Mouse (Mus musculus) midbrain, embryonic 11.5 days (tissue): ENCODE data around the gene Tle1. TPM values are rescaled to one million over a fixed set of nuclear protein-coding genes. Genes with fewer than 3 reads are reported as not detected.

ENCODE experiments used
- ATAC-seq: fragments of 200-750 bp; cut with Nextera tagmentation; 2 replicates; pipeline ENCODE4 v1.8.0; 2017; ENCODE audit warnings: moderate TSS enrichment, moderate library complexity; ENCODE audit not compliant: low FRiP score
- DNase-seq: peaks from one replicate; pipeline ENCODE4 v3.0.0; 2015; ENCODE audit warnings: low spot score; ENCODE audit errors: missing footprints
- H3K27ac ChIP-seq: fragments of 300-500 bp; sonication (generic); 2 replicates; pipeline ENCODE4 v1.5.1; 2014; ENCODE audit warnings: low read depth, low read length
- H3K27me3 ChIP-seq: fragments of 300-500 bp; sonication (generic); 2 replicates; pipeline ENCODE4 v1.6.1; 2014; ENCODE audit warnings: mild to moderate bottlenecking, low read length, moderate library complexity, mixed read lengths; ENCODE audit not compliant: control insufficient read depth, insufficient read depth
- H3K36me3 ChIP-seq: fragments of 300-500 bp; sonication (generic); 2 replicates; pipeline ENCODE4 v1.6.1; 2014; ENCODE audit warnings: mild to moderate bottlenecking, low read length, moderate library complexity, mixed read lengths; ENCODE audit not compliant: control insufficient read depth, insufficient read depth
- H3K4me1 ChIP-seq: fragments of 300-500 bp; sonication (generic); 2 replicates; pipeline ENCODE4 v1.6.1; 2014; ENCODE audit warnings: low read length; ENCODE audit not compliant: control insufficient read depth, insufficient read depth
- H3K4me2 ChIP-seq: fragments of 300-500 bp; sonication (generic); 2 replicates; pipeline ENCODE4 v1.6.1; 2014; ENCODE audit warnings: mild to moderate bottlenecking, moderate library complexity
- H3K4me3 ChIP-seq: fragments of 300-500 bp; sonication (generic); 2 replicates; pipeline ENCODE4 v1.5.1; 2014; ENCODE audit warnings: low read depth, low read length
- H3K9ac ChIP-seq: fragments of 300-500 bp; sonication (generic); 2 replicates; pipeline ENCODE4 v1.6.1; 2014; ENCODE audit warnings: low read length
- H3K9me3 ChIP-seq: fragments of 300-500 bp; sonication (generic); 2 replicates; pipeline ENCODE4 v1.6.1; 2016; ENCODE audit warnings: low read length; ENCODE audit not compliant: control insufficient read depth
- WGBS: fragments of 180-500 bp; shearing (Covaris S2); extraction: QIAGEN DNeasy Blood & Tissue Kit; methylation state at CpG from one replicate; pipeline ENCODE4 v1.1.7; 2014; 5-methylcytosine and 5-hydroxymethylcytosine counted together
- polyA plus RNA-seq: library from polyadenylated mRNA; unstranded; fragments of >200 nt; fragmentation: Nextera tagmentation; extraction: Ambion mirVana; gene quantifications from 2 replicates; pipeline ENCODE4 v1.2.1, GENCODE M21; 2014

The Tle1 gene
- polyA plus RNA-seq, result 34.6 and 40.4 TPM in 2 replicates

GRCm38 (mm10) chr4:72200559-72201409 lies at the start of gene Tle1:
Gene Tle1, minus strand, starts transcription at chr4:72200919.
- H3K27me3 ChIP-seq, result peaks cover 3% of the 10 kb centered on the region; the same call in 1 of the 2 replicates
- no peaks in the 10 kb centered on the region for H3K9me3 ChIP-seq
- WGBS, result under 1% methylated on average over 107 of the region's 107 CpGs
- peak within 1 kb of the TSS; percentile 73 for H3K4me2 ChIP-seq
- ATAC-seq, result peak; percentile 96
- H3K4me1 ChIP-seq, result peaks cover 33% of the 10 kb centered on the region
- no peaks in the 10 kb centered on the region for H3K36me3 ChIP-seq
- DNase-seq, result peak; percentile 100
- peak within 1 kb of the TSS; percentile 92 for H3K27ac ChIP-seq
- H3K9ac ChIP-seq, result peak within 1 kb of the TSS; percentile 75
- peak within 1 kb of the TSS; percentile 95 for H3K4me3 ChIP-seq

DNA sequence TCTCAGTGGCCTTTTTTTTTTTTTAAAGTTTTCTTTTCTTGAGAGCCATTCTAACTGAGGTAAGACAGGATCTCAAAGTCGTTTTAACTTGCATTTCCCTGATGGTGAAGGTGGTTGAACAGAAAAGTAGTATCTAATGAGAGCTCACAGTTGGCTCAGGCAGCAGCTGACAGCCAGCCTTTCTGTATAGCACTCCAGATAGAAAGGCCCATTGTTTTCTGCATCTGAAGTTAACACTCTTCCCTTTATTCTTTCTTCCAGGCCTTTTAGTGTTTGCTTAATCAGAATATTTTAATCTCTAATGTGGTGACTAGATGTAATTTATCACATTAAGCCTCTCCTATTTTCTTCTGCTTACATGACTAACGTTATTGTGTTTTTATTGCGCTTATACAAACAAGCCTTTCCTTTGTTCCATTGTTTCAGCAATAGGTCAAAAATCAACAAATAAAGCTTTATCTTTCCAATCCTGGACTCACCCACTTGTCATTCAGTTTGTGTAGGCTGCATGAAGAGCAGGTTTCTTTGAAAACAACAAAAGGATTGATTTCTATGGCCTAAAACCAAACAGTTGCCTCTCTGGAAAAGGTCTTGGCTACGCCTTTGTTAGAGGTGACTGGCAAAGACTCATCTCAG lies 33.0 kb upstream of the Tle1 start:
- ATAC-seq, result peak; percentile 87
- H3K9me3 ChIP-seq, result no peaks in the 10 kb centered on the region
- 8% methylated on average over 4 of the region's 4 CpGs for WGBS
- H3K4me1 ChIP-seq, result 0 out of 2 replicates have a peak, but pooled peaks cover 3% of the 10 kb centered on the region
- H3K27ac ChIP-seq, result no peak overlapping the region
- no peaks in the 10 kb centered on the region for H3K36me3 ChIP-seq
- H3K4me2 ChIP-seq, result no peak overlapping the region
- H3K4me3 ChIP-seq, result no peak overlapping the region
- no peak overlapping the region for H3K9ac ChIP-seq
- peak; percentile 87 for DNase-seq
- H3K27me3 ChIP-seq, result peaks cover 3% of the 10 kb centered on the region

GRCm38 (mm10) chr4:72232206-72232605 lies 31.5 kb upstream of the Tle1 start:
- ATAC-seq, result no peak
- WGBS, result 87% methylated on average over 3 of the region's 3 CpGs

GRCm38 (mm10) chr4:72230832-72231231 lies 30.1 kb upstream of the Tle1 start:
- Histone ChIP-seq H3K4me1 (0 out of 2 replicates have a peak, but pooled peaks cover 3% of the 10 kb centered on the region), H3K9me3 (no peaks in the 10 kb centered on the region), H3K4me2 (no peak overlapping the region), H3K27me3 (peaks cover 3% of the 10 kb centered on the region), H3K4me3 (no peak overlapping the region), H3K36me3 (no peaks in the 10 kb centered on the region), H3K27ac (no peak overlapping the region), H3K9ac (no peak overlapping the region)
- no peak for DNase-seq
- ATAC-seq, result no peak

More at GRCm38 (mm10) chr4:72232206-72232605, 31.5 kb upstream of the Tle1 start:
- Histone ChIP-seq H3K27me3 (peaks cover 3% of the 10 kb centered on the region), H3K4me3 (no peak overlapping the region), H3K4me2 (no peak overlapping the region), H3K27ac (no peak overlapping the region), H3K4me1 (0 out of 2 replicates have a peak, but pooled peaks cover 3% of the 10 kb centered on the region), H3K9me3 (no peaks in the 10 kb centered on the region), H3K36me3 (no peaks in the 10 kb centered on the region), H3K9ac (no peak overlapping the region)
- no peak for DNase-seq

DNA sequence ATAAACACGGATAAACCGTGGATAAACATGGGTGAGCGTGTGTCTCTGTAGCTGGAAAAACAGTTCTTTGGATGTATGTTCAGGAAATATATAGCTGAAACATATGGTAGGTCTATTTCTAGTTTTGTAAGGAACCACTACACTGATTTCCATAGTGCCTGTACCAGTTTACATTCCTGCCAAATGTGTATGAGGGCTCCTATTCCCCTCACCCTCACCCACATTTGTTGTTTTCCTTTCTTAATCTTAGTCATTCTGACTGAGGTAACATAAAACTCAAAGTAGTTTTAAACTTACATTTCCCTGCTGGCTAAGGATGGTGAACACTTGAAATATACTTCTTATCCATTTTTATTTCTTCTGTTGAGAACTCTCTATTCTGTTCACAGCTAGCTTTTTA lies 20.9 kb upstream of the Tle1 start:
- Histone ChIP-seq H3K36me3 (no peaks in the 10 kb centered on the region), H3K27ac (no peak overlapping the region), H3K4me1 (no peaks in the 10 kb centered on the region), H3K4me2 (no peak overlapping the region), H3K9me3 (no peaks in the 10 kb centered on the region), H3K4me3 (no peak overlapping the region), H3K9ac (no peak overlapping the region), H3K27me3 (no peaks in the 10 kb centered on the region)
- DNase-seq (no peak), ATAC-seq (no peak)
- 95% methylated on average over 3 of the region's 3 CpGs for WGBS

DNA sequence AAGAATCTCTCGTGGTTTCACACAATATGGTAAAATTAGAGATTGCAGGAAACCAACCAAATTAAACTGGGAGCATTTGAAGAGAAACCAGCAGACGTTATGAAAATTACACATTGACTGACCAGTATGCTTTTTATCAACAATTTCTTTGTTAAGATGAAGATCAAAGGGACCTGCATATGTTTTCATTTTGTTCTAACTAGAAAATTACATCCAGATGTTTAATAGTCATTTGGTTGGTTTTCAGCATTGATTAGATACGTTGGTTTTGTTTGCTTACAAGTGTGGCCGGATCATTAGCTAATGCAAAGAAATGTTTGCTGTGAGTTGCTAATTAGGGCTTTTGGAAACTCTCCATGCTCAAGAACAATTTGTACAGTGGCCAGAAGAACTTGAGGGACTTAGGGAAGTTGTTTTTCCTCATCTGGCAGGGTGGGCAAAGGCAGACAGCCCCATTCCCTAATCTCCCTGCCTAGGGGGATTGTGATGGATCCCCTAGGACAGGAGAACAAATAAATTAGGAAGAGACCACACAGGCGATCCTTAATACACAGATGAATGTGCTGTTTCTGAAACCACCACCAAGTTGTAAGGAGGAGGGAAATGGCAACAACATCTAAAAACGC lies 3.8 kb upstream of the Tle1 start:
- ATAC-seq (no peak), DNase-seq (no peak)
- H3K9me3 ChIP-seq, result no peaks in the 10 kb centered on the region
- whole genome bisulfite sequencing, result 24% methylated on average over 6 of the region's 6 CpGs
- H3K9ac ChIP-seq, result no peak overlapping the region
- peaks cover 13% of the 10 kb centered on the region for H3K4me1 ChIP-seq
- H3K36me3 ChIP-seq, result no peaks in the 10 kb centered on the region
- no peak overlapping the region for H3K27ac ChIP-seq
- H3K4me3 ChIP-seq, result no peak overlapping the region
- H3K27me3 ChIP-seq, result 0 out of 2 replicates have a peak, but pooled peaks cover 3% of the 10 kb centered on the region
- H3K4me2 ChIP-seq, result peak overlapping the region; percentile 59; the same call in 1 of the 2 replicates

DNA sequence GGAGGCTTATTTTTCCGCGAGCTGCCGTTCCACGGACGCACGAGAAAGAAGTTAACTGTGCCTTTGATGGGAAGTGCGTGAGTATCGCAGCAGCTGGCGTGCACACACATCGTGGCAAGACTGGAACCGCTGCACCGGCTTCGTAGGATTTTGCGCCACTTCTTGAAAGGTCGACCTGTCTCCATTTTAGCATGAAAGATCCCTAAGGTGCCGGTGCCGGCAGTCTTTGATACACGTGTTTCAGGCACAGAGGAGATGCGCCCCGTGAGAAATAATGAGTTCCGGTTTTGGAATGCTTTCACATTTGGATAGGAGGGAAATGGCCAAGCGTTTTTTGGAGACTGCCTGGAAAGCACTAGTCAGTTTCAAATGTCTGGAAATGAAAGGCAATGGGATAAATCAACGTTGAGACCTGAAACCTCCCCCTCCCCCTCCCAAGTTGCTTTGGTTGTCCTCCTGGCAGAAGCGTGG lies 837 bp upstream of the Tle1 start:
- DNase-seq, result no peak
- Histone ChIP-seq H3K9ac (peak overlapping the region; percentile 45), H3K36me3 (no peaks in the 10 kb centered on the region), H3K4me3 (peak overlapping the region; percentile 95), H3K27ac (peak overlapping the region; percentile 20; the same call in 1 of the 2 replicates), H3K4me1 (peaks cover 30% of the 10 kb centered on the region), H3K4me2 (peak overlapping the region; percentile 59), H3K9me3 (no peaks in the 10 kb centered on the region), H3K27me3 (peaks cover 3% of the 10 kb centered on the region; the same call in 1 of the 2 replicates)
- peak; percentile 4; the same call in 1 of the 2 replicates for ATAC-seq
- under 1% methylated on average over 24 of the region's 24 CpGs for WGBS

GRCm38 (mm10) chr4:72199571-72200558 lies 854 bp downstream of the Tle1 start:
- Histone ChIP-seq H3K27me3 (peaks cover 3% of the 10 kb centered on the region; the same call in 1 of the 2 replicates), H3K4me2 (peak overlapping the region; percentile 73), H3K36me3 (no peaks in the 10 kb centered on the region), H3K4me3 (peak overlapping the region; percentile 95), H3K9me3 (no peaks in the 10 kb centered on the region), H3K4me1 (peaks cover 32% of the 10 kb centered on the region), H3K9ac (peak overlapping the region; percentile 75), H3K27ac (peak overlapping the region; percentile 92)
- ATAC-seq (peak; percentile 2), DNase-seq (peak; percentile 97)
- WGBS, result under 1% methylated on average over 102 of the region's 103 CpGs
